Mouse (Mus musculus) midbrain, embryonic 14.5 days (tissue): ENCODE results near the gene Ndfip2. TPM values are rescaled to one million over a fixed set of nuclear protein-coding genes. Genes with fewer than 3 reads are reported as not detected.

Experiments
- ATAC-seq: fragments of 200-750 bp; cut with Nextera tagmentation; 2 replicates; pipeline ENCODE4 v1.8.0; 2017; ENCODE audit warnings: moderate number of reproducible peaks, moderate library complexity; ENCODE audit not compliant: low FRiP score, low TSS enrichment
- DNase-seq: peaks from one replicate; pipeline ENCODE4 v3.0.0-alpha.2; 2015
- H3K27ac ChIP-seq: fragments of 300-500 bp; sonication (generic); replicated peaks from 2 replicates; pipeline ENCODE4 v1.5.1; 2014; ENCODE audit warnings: mild to moderate bottlenecking, low read depth, low read length, moderate library complexity
- H3K27me3 ChIP-seq: fragments of 300-500 bp; sonication (generic); 2 replicates; pipeline ENCODE4 v1.6.1; 2014; ENCODE audit warnings: low read length, control low read depth, mixed read lengths; ENCODE audit not compliant: control insufficient read depth, insufficient read depth
- H3K36me3 ChIP-seq: fragments of 300-500 bp; sonication (generic); 2 replicates; pipeline ENCODE4 v1.6.1; 2014; ENCODE audit warnings: low read length, control low read depth; ENCODE audit not compliant: control insufficient read depth, insufficient read depth
- H3K4me1 ChIP-seq: fragments of 300-500 bp; sonication (generic); 2 replicates; pipeline ENCODE4 v1.6.1; 2014; ENCODE audit warnings: mild to moderate bottlenecking, antibody characterized with exemption, low read length, control low read depth; ENCODE audit not compliant: control insufficient read depth, insufficient read depth
- H3K4me2 ChIP-seq: fragments of 300-500 bp; sonication (generic); 2 replicates; pipeline ENCODE4 v1.6.1; 2014; ENCODE audit warnings: mild to moderate bottlenecking, low read length, moderate library complexity
- H3K4me3 ChIP-seq: fragments of 300-500 bp; sonication (generic); replicated peaks from 2 replicates; pipeline ENCODE4 v1.5.1; 2014; ENCODE audit warnings: low read depth, low read length
- H3K9ac ChIP-seq: fragments of 300-500 bp; sonication (generic); replicated peaks from 2 replicates; pipeline ENCODE4 v1.6.1; 2014; ENCODE audit warnings: mild to moderate bottlenecking, low read length, moderate library complexity
- H3K9me3 ChIP-seq: fragments of 300-500 bp; sonication (generic); 2 replicates; pipeline ENCODE4 v1.6.1; 2016; ENCODE audit warnings: low read length, control low read depth, mixed read lengths; ENCODE audit not compliant: control insufficient read depth
- WGBS: fragments of 180-500 bp; shearing (Covaris S2); extraction: QIAGEN DNeasy Blood & Tissue Kit; methylation state at CpG from one replicate; pipeline ENCODE4 v1.1.7; 2014; 5-methylcytosine and 5-hydroxymethylcytosine counted together
- polyA plus RNA-seq: library from polyadenylated mRNA; unstranded; fragments of >200 nt; fragmentation: Nextera tagmentation; extraction: Ambion mirVana; gene quantifications from 2 replicates; pipeline ENCODE4 v1.2.1, GENCODE M21; 2014

Ndfip2 gene
- polyA plus RNA-seq, 1 experiment from 2014 or later = 128 TPM

DNA sequence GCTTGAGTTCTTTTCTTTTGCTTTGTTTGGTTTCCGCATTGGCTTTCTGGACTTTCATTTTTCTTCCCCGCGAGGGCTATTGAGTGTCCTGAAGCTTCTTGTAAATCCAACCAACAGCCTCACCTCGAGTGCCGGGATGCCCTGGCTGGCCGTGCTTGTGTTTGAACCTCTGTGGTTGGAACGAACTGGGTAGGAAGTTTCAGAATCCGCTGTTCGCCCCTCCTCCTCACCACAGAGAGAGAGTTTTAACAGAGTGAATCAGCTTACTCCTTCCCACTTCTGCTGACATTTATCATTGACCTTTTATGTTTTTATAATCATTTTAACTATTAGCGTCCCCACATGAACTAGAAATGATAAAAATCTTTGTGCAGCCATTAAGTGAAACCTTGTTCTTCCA lies 18.3 kb upstream of the Ndfip2 start:
- Histone ChIP-seq H3K27ac (no peak overlapping the region), H3K4me1 (no peaks in the 10 kb centered on the region), H3K9me3 (no peaks in the 10 kb centered on the region), H3K9ac (no peak overlapping the region), H3K27me3 (no peaks in the 10 kb centered on the region), H3K36me3 (no peaks in the 10 kb centered on the region), H3K4me2 (no peak overlapping the region), H3K4me3 (no peak overlapping the region)
- DNase-seq (no peak), ATAC-seq (no peak)
- 82% methylated on average over 10 of the region's 10 CpGs for WGBS

GRCm38 (mm10) chr14:105243805-105244443 lies 14.4 kb upstream of the Ndfip2 start:
- Histone ChIP-seq H3K27me3 (no peaks in the 10 kb centered on the region), H3K27ac (no peak overlapping the region), H3K36me3 (no peaks in the 10 kb centered on the region), H3K9ac (no peak overlapping the region), H3K4me1 (no peaks in the 10 kb centered on the region), H3K4me3 (no peak overlapping the region), H3K9me3 (no peaks in the 10 kb centered on the region), H3K4me2 (no peak overlapping the region)
- 91% methylated on average over 7 of the region's 7 CpGs for WGBS
- DNase-seq = no peak
- no peak for ATAC-seq

GRCm38 (mm10) chr14:105251038-105251437 lies 7.3 kb upstream of the Ndfip2 start:
- DNase-seq (no peak), ATAC-seq (no peak)
- H3K9ac ChIP-seq = no peak overlapping the region
- H3K4me2 ChIP-seq = no peak overlapping the region
- H3K27ac ChIP-seq = no peak overlapping the region
- H3K9me3 ChIP-seq = no peaks in the 10 kb centered on the region
- H3K27me3 ChIP-seq = no peaks in the 10 kb centered on the region
- no peaks in the 10 kb centered on the region for H3K36me3 ChIP-seq
- no peak overlapping the region for H3K4me3 ChIP-seq
- H3K4me1 ChIP-seq = no peaks in the 10 kb centered on the region

DNA sequence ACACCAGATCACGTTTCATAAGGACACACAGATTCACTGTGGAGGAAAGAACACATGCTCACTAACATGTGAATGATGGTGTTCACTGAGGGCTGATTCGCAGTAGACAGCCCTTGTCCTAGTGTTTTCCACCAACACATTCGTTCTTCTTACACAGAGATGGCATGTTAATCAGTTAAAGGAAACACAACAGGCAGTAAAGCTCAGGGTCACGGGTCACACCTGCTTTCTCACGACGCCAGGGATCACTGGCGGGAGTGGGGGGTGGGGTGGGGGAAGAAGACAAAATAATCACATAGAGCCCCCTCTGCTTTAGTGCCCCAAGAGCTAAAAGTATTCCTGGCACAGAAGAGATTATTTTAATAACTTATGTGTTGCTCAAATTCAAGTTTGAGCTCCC lies 5.1 kb upstream of the Ndfip2 start:
- Histone ChIP-seq H3K4me1 (no peaks in the 10 kb centered on the region), H3K27me3 (no peaks in the 10 kb centered on the region), H3K4me2 (no peak overlapping the region), H3K9me3 (no peaks in the 10 kb centered on the region), H3K4me3 (no peak overlapping the region), H3K36me3 (no peaks in the 10 kb centered on the region), H3K9ac (no peak overlapping the region), H3K27ac (no peak overlapping the region)
- DNase-seq = no peak
- 30% methylated on average over 7 of the region's 7 CpGs for WGBS
- ATAC-seq = no peak

DNA sequence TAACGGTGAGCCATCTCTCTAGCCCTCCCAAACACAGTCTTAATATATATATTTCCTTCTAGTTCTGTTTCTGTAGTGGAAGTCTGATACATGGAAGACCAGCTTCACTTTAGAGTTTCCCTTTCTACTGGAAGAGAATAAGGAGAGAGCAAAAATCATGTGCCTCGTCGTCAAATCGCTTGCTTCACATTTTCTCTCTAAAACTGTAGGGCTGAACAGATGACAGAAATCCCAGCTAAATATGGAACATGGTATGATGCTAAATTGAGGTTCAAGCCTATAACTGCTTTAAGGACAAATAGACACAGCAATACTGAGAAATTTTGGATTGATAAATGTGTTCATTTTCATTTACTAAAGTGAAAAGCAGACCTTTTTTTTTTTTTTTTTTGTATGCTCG lies 4.0 kb upstream of the Ndfip2 start:
- H3K9me3 ChIP-seq = no peaks in the 10 kb centered on the region
- H3K4me3 ChIP-seq = no peak overlapping the region
- WGBS = 94% methylated on average over 5 of the region's 5 CpGs
- DNase-seq (no peak), ATAC-seq (no peak)
- no peak overlapping the region for H3K9ac ChIP-seq
- H3K4me1 ChIP-seq = no peaks in the 10 kb centered on the region
- H3K27me3 ChIP-seq = no peaks in the 10 kb centered on the region
- H3K36me3 ChIP-seq = no peaks in the 10 kb centered on the region
- no peak overlapping the region for H3K4me2 ChIP-seq
- H3K27ac ChIP-seq = no peak overlapping the region

- ATAC-seq (no peak), DNase-seq (no peak)
- no peaks in the 10 kb centered on the region for H3K9me3 ChIP-seq
- no peaks in the 10 kb centered on the region for H3K27me3 ChIP-seq
- H3K9ac ChIP-seq = no peak overlapping the region
- H3K4me2 ChIP-seq = no peak overlapping the region
- 89% methylated on average over 7 of the region's 7 CpGs for WGBS
- no peak overlapping the region for H3K27ac ChIP-seq
- no peak overlapping the region for H3K4me3 ChIP-seq
- peaks cover 7% of the 10 kb centered on the region; the same call in 1 of the 2 replicates for H3K4me1 ChIP-seq
- no peaks in the 10 kb centered on the region for H3K36me3 ChIP-seq
These were observed 2.8 kb upstream of the Ndfip2 start for GRCm38 (mm10) chr14:105255620-105256019.

DNA sequence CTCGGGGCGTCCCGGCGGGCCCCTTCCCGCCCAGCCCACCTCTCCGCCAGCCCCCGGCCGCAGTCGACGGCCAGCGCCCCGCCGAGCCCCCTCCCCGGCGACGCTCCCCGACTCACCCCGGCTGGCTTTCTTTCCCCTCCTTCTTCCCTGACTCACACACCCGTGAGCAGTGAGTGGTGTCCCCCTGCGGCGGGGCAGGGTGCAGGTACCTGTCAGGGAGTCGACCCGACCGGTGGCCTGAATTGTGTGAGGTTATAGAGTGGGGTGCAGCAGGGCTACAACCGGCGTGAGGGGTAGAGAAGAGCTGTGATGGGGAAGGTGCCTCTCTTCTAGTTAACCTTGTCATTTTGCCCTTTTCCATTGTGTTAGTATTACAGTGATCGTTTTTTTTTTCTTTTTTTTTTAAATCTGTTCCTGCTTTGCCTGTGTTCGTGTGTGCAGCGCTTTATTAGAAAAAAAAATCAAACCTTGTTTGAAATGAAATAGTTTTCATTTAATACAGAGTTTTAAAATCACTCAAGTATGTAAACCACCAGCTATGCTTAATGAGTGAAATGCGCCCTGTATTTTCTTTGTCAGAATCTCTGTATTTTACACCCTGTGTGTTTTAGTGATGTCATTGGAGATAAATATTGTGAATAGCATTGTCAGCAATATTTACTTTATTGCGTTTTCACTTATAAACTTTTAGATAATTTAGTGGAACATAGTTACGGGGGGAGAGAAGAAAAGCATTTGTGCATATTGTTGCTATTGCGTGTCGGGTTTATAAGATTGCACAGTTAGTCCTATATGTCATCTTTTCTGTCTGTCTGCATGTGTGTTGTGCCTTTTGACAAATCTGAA lies 885 bp downstream of the Ndfip2 start:
- DNase-seq = peak; percentile 63
- no peaks in the 10 kb centered on the region for H3K9me3 ChIP-seq
- H3K9ac ChIP-seq = peak overlapping the region; percentile 98
- H3K4me1 ChIP-seq = peaks cover 9% of the 10 kb centered on the region; the same call in 1 of the 2 replicates
- H3K27me3 ChIP-seq = no peaks in the 10 kb centered on the region
- peak; percentile 68 for ATAC-seq
- 9% methylated on average over 33 of the region's 34 CpGs for WGBS
- H3K4me3 ChIP-seq = peak overlapping the region; percentile 95
- H3K27ac ChIP-seq = peak overlapping the region; percentile 95
- peak overlapping the region; percentile 60 for H3K4me2 ChIP-seq
- H3K36me3 ChIP-seq = no peaks in the 10 kb centered on the region

DNA sequence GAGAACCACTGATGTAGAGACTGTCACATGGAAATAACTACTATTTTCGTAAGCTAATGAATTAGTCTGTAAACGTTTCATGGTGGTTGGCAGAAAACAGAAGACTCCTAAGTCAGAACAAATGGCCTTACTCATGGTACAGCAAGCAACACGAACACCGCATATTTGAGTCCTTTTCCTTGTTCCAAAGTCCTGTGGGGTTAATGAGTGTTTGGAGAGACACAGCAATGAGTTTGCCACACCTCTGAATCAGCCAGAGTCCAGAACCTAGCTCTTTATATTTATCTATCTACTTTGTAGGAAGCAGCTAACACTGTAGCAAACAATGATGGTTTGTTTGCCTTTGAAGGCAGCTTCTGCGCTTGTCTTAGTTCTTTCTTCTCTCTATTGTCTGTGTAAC lies 4.5 kb downstream of the Ndfip2 start:
- H3K27me3 ChIP-seq = no peaks in the 10 kb centered on the region
- H3K27ac ChIP-seq = no peak overlapping the region
- no peaks in the 10 kb centered on the region for H3K36me3 ChIP-seq
- H3K4me1 ChIP-seq = peaks cover 14% of the 10 kb centered on the region; the same call in 1 of the 2 replicates
- no peaks in the 10 kb centered on the region for H3K9me3 ChIP-seq
- 76% methylated on average over 5 of the region's 5 CpGs for WGBS
- H3K4me2 ChIP-seq = no peak overlapping the region
- no peak overlapping the region for H3K4me3 ChIP-seq
- DNase-seq (no peak), ATAC-seq (no peak)
- H3K9ac ChIP-seq = no peak overlapping the region

GRCm38 (mm10) chr14:105267095-105267494 lies 8.7 kb downstream of the Ndfip2 start:
- 76% methylated on average over 6 of the region's 6 CpGs for WGBS
- no peak overlapping the region for H3K9ac ChIP-seq
- H3K9me3 ChIP-seq = no peaks in the 10 kb centered on the region
- no peak for ATAC-seq
- no peak overlapping the region for H3K27ac ChIP-seq
- H3K36me3 ChIP-seq = no peaks in the 10 kb centered on the region
- DNase-seq = no peak
- no peak overlapping the region for H3K4me2 ChIP-seq
- H3K27me3 ChIP-seq = no peaks in the 10 kb centered on the region
- H3K4me3 ChIP-seq = no peak overlapping the region
- H3K4me1 ChIP-seq = 0 out of 2 replicates have a peak, but pooled peaks cover 5% of the 10 kb centered on the region
